Mouse (Mus musculus): Measurements from ENCODE around the gene Pitpnm2. TPM values are rescaled to one million over a fixed set of nuclear protein-coding genes. Genes with fewer than 3 reads are reported as not detected.
A peak's percentile ranks its signal among the peaks of the same experiment; 100 is the strongest.

Gene Pitpnm2
- total RNA-seq, 2 experiments from 2014 or later = 36.4 to 61.1 TPM

DNA sequence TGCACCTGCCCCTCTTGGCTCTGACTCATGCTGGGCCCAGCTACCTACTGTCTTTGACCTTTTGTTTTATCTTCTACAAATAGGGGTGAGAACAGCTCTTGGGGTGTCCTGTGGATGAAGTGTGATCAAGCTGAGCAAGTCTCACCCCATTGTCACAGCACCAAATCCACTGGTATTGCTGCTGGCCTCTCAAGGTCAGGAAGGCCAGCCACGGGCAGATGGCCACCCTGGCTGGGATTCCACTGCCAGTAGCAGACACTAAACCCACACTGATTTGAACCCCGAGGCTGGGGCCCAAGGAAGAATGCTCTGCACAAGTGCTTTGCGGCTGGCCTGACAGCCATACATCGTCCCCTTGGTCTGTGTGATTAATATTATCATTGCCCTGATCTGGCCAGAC is 91.3 kb downstream of the Pitpnm2 start:
- no peak for DNase-seq (ENCODE audit: low spot score in 2 of 2)

DNA sequence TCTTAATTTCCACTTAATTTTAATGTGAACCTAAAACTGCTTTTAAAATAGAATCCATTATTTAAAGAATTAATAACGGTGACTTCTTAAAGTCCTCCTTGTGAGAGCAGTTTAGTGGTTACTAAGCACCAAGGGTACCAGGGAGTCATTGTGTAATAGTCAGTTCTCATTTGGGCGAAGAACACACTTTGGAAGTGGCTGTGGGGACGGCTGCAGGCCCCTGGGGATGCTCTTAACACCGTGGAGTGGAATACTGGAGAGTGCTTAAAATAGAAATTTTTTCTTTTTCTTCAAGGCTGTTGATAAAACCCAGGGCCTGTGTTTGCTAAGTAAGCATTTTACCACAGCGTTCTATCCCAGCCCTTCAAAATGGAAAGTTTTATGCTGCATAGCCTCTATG is 93.6 kb downstream of the Pitpnm2 start:
- no peak for DNase-seq (ENCODE audit: low spot score in 2 of 2)

DNA sequence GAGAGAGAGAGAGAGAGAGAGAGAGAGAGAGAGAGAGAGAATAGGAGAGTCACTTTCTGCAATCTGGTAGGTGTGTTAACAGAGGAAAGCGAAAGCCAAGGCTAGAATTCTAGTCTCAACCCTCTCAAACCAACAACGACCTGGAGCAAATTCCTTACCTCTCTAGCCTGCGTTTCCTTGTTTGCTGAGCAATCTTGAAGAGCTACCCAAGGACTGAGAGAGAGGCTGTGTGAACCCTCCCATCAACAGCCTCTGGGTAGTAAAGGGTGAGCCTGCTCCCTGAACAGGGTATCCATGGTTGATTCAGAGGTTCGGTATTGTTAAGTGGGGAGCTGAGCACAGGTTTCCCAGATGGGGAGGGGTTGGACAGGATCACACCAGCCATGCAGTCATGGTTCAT is 96.8 kb downstream of the Pitpnm2 start:
- DNase-seq (ENCODE audit: low spot score in 2 of 2) = no peak

GRCm38 (mm10) chr5:124150895-124151294 is 98.7 kb downstream of the Pitpnm2 start:
- DNase-seq (ENCODE audit: low spot score in 2 of 2) = no peak

DNA sequence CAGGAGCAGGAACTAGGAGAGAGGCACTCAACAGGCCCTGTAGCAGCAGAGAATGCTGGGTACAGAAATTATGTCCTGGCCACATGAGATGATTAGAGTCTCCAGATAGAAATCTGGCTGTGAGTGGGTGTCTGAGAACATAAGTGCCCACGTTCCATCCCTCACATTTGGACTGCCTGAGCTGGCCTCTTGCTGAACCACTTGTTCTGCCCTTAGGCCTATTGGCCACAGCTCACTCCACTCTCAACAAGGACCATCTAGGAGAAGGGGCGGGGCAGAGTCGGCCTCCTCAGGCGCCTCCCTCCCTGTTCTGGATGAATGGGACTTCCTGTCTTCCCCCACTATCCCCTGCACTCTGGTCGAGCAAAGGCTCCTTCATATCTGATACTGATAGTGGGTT is 100.5 kb downstream of the Pitpnm2 start:
- no peak for DNase-seq (ENCODE audit: low spot score in 2 of 2)

GRCm38 (mm10) chr5:124138066-124138465 is 111.5 kb downstream of the Pitpnm2 start:
- DNase-seq (ENCODE audit: low spot score in 2 of 2) = no peak

DNA sequence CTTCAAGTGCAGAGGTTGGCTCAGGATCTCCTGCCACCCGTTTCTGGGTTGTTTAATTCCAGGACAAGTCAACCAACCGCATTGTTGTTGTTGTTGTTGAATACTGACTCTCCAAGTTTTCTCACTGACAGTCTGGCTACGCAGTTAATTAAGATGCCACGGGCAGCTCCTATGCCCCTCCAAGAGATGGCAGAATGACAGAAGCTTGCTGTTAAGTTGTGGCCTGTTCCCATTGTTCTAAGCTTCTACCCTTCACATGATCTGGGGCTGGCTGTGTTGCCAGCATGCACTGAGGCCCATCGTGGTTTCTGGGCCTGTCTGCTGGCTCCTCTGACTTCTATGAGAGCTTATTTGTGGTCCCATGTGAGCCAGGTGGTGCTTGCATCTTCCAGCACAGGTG is 115.3 kb downstream of the Pitpnm2 start:
- no peak for DNase-seq (ENCODE audit: low spot score in 2 of 2)

GRCm38 (mm10) chr5:124125093-124125492 is 124.5 kb downstream of the Pitpnm2 start:
- no peak for DNase-seq (ENCODE audit: low spot score in 2 of 2)

DNA sequence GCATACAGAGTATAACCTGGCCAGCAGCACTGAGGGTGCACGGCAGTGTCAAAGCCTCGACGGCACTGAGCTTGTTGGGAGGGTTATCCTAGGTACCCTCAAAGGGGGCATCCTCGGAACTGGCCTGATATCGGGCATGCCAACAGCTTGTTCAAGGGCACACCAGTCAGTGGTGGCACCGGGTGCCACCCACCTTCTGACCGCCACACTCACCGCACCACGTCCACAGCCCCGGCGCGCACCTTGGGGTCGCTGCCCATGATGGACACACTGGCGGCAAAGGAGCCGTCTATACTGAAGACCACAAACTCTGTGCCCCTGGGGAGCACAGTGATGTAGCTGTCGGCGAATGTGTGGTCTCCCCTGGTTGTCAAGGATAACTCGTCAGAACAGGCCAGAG is 127.2 kb downstream of the Pitpnm2 start:
- no peak for DNase-seq (ENCODE audit: low spot score in 2 of 2)

- DNase-seq (ENCODE audit: low spot score in 2 of 2) = no peak
Observed at GRCm38 (mm10) chr5:124119204-124119603, 130.4 kb downstream of the Pitpnm2 start.

- peak; percentile 70 to 75 for DNase-seq (ENCODE audit: low spot score in 2 of 2)
Observed at GRCm38 (mm10) chr5:124115990-124116845, 133.3 kb downstream of the Pitpnm2 start, which contains the start of gene Arl6ip4. Gene Arl6ip4, plus strand, starts transcription at chr5:124116089.

GRCm38 (mm10) chr5:124115531-124115930 is 134.0 kb downstream of the Pitpnm2 start:
- no peak for DNase-seq (ENCODE audit: low spot score in 2 of 2)

DNA sequence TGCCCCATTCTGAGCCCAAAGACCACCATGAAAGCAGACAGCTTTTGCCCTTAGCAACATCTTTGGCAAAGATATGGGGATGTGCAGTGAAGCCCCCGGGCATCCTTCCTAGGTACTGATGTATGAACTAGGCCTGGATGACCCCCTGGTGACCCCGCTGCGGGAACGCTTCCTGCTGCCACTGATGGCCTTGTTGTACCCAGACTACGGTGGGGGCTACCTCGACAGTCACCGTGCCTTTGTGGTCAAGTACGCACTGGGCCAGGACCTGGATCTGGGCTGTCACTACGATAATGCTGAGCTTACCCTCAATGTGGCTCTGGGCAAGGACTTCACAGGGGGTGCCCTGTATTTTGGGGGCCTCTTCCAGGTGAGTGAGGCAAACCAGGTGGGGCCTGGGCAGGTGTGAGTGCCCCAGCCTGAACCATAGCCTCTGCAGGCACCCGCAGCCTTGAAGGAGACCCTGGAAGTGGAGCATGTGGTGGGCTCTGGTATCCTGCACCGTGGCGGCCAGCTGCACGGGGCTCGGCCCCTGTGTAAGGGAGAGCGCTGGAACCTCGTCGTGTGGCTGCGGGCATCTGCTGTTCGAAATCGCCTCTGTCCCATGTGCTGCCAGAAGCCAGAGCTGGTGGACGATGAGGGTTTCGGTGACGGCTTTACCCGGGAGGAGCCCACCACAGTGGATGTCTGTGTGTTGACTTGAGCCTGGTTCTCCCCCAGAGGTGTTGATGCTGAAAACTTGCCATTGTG is 135.1 kb downstream of the Pitpnm2 start:
- no peak for DNase-seq (ENCODE audit: low spot score in 2 of 2)

DNA sequence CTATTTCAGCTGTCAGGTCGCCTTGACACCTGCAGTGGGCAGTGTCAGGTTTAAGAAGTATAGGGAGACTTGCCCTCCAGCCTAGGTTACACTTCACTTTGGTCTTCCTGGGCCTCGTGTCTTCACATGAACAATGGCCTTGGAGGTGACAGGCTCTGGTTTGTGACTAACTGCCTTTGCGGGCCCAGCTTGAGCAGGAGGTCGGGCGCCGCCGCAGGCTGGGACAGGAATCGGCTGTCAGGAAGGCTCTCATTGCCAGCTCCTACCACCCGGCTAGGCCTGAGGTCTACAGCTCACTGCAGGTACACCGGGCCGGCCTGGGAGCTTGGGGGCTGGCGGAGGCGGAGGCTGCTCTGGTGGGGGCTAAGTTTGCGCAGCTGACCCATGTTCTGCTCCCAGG is 136.5 kb downstream of the Pitpnm2 start:
- peak; percentile 63 to 69 for DNase-seq (ENCODE audit: low spot score in 2 of 2)

DNA sequence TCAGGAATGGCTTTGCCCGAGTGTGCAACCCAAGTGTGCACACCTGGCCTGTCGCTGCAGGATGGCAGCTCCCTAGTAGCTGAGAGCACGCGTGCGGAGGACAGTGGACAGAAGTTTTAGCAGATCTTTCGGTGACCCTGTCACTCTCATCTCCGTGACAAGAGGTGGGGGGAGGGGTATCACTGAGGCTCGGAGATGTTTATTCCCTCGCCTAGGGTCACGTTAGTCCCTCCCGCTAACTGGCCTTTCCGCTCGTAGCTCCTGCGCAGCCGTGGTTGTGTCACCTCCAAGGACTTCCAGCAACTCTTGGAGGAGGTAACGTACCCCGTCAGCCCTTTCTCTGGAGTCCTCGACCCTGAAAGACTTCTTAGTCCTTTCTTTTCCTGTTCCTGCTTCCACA is 137.0 kb downstream of the Pitpnm2 start:
- peak in 1 of 2 experiments; percentile 43 for DNase-seq (ENCODE audit: low spot score in 2 of 2)

- peak; percentile 91 to 94 for DNase-seq (ENCODE audit: low spot score in 2 of 2)
Observed at GRCm38 (mm10) chr5:124111742-124112497, 137.6 kb downstream of the Pitpnm2 start, which contains the start of gene Ogfod2. Gene Ogfod2, plus strand, starts transcription at chr5:124112297.

DNA sequence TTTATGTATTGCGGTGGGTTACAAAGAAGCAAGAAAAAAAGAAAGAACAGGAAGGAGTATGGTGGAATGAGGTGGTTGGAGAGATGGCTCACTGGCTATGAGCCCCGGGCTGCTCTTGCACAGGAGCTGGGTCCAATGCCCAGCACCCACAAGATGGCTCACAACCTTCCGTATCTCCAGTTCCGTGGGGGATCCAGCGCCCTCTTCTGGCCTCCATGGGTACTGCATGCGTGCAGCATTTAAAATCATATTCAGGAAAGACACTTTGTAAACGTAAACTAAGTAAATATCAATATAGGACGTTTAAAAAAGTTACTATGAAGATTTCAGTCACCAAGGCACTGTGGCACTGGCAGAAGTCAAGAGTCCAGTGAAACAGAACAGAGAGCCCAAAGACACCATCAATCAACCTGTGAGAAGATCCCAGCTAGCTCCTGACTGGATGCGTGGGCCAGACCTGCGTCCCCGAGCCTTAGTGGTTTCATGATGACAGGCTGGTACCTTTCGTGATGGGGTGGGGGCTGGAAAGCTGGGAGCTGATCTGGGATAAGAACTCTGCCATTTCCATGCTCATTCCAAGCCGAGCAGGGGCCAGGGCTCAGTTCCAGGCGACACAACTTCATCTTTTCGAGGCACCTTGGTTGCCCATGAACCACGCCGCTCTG is 138.4 kb downstream of the Pitpnm2 start:
- peak in 1 of 2 experiments; percentile 47 for DNase-seq (ENCODE audit: low spot score in 2 of 2)

DNA sequence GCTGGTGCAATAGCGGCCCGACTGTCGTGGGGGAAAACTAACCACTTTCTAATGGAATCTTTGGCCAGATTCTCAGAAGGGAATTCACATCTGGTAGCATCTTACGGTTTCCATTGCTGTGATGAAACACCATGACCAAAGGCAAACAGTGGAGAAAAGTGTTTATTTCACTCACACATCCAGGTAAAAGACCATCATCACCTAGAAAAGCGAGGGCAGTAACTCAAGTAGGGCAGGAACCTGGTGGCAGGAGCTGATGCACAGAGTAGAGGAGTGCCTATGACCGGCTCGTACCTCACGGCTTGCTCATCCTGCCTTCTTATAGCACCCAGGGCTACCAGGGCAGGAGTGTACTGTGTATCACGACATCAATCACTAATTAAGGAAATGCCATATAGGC is 146.0 kb downstream of the Pitpnm2 start:
- no peak for DNase-seq (ENCODE audit: low spot score in 2 of 2)

DNA sequence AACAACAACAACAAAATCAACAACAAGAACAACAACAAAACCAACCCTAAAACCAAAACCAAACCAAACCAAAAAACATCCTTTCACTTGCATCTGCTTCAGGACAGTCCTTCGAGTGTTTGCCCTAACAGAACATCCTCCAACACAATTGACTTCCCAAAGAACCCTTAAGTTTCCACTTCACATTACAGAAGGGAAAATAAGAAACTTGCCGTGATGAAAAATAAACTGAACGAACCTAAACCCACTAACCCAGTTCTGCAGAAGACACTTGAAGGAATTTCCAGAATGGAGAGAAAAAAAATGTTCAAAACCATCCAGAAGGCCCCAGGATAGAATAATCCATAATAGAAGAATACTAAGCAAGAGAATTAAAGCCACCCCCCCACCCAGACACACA is 146.5 kb downstream of the Pitpnm2 start:
- DNase-seq (ENCODE audit: low spot score in 2 of 2) = no peak

DNA sequence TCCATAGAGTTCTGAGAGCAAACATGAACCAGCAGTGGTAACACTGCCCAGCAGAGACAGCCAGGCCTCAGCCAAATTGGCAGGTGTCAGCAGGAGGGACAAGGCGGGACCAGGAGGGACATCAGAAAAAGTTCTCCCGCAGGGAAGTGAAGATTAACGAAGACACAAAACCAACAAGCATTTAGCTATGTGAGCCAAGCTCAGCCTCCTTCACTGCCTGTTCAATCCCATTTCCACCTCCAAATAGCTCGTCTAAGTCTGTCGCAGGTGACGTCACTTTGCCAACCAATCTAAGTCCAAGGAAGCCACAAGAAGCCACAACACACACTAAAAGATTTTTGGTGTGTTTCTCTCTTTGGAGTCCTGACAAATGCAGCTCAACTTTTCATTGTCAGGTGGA is 147.2 kb downstream of the Pitpnm2 start:
- DNase-seq (ENCODE audit: low spot score in 2 of 2) = no peak

Data from adrenal gland, adult 18-20 months (tissue).